Mouse (Mus musculus): ENCODE results near the gene Car5b. TPM values are rescaled to one million over a fixed set of nuclear protein-coding genes. Genes with fewer than 3 reads are reported as not detected.

Gene Car5b
- polyA plus RNA-seq, 1 experiment = not detected

GRCm38 (mm10) chrX:163987718-163988374 is 40.0 kb downstream of the Car5b start:
- no peak overlapping the region for H3K27ac ChIP-seq (ENCODE audit: insufficient read depth, low read depth, low read length)
- TF ChIP-seq POLR2A (IDR thresholded peaks at IDR 0.05; ENCODE audit: insufficient read depth, low read depth, low read length) (no peak), CTCF (IDR thresholded peaks at IDR 0.05; ENCODE audit: insufficient read depth, low read depth, low read length) (no peak)
- H3K4me3 ChIP-seq (ENCODE audit: insufficient read depth, low read depth, low read length) = no peak overlapping the region
- WGBS = 51% methylated on average over 3 of the region's 3 CpGs
- no peaks in the 10 kb centered on the region for H3K4me1 ChIP-seq (ENCODE audit: control insufficient read depth, insufficient read depth, low read length)

GRCm38 (mm10) chrX:163982129-163982528 is 45.7 kb downstream of the Car5b start:
- H3K4me3 ChIP-seq (ENCODE audit: insufficient read depth, low read depth, low read length) = no peak overlapping the region
- no peak overlapping the region for H3K27ac ChIP-seq (ENCODE audit: insufficient read depth, low read depth, low read length)
- WGBS = 65% methylated on average over 6 of the region's 6 CpGs
- no peaks in the 10 kb centered on the region for H3K4me1 ChIP-seq (ENCODE audit: control insufficient read depth, insufficient read depth, low read length)
- TF ChIP-seq POLR2A (IDR thresholded peaks at IDR 0.05; ENCODE audit: insufficient read depth, low read depth, low read length) (no peak), CTCF (IDR thresholded peaks at IDR 0.05; ENCODE audit: insufficient read depth, low read depth, low read length) (no peak)

- Histone ChIP-seq H3K4me1 (ENCODE audit: control insufficient read depth, insufficient read depth, low read length) (no peaks in the 10 kb centered on the region), H3K4me3 (ENCODE audit: insufficient read depth, low read depth, low read length) (no peak overlapping the region), H3K27ac (ENCODE audit: insufficient read depth, low read depth, low read length) (no peak overlapping the region)
- 60% methylated on average over 4 of the region's 4 CpGs for WGBS
- no peak for TF ChIP-seq POLR2A (IDR thresholded peaks at IDR 0.05; ENCODE audit: insufficient read depth, low read depth, low read length)
- TF ChIP-seq CTCF (IDR thresholded peaks at IDR 0.05; ENCODE audit: insufficient read depth, low read depth, low read length) = no peak
Measured at GRCm38 (mm10) chrX:163981500-163981899, 46.3 kb downstream of the Car5b start.

- Histone ChIP-seq H3K4me1 (ENCODE audit: control insufficient read depth, insufficient read depth, low read length) (no peaks in the 10 kb centered on the region), H3K4me3 (ENCODE audit: insufficient read depth, low read depth, low read length) (no peak overlapping the region), H3K27ac (ENCODE audit: insufficient read depth, low read depth, low read length) (no peak overlapping the region)
- TF ChIP-seq POLR2A (IDR thresholded peaks at IDR 0.05; ENCODE audit: insufficient read depth, low read depth, low read length) (no peak), CTCF (IDR thresholded peaks at IDR 0.05; ENCODE audit: insufficient read depth, low read depth, low read length) (no peak)
- 96% methylated on average over 1 of the region's 1 CpGs for WGBS
Measured at GRCm38 (mm10) chrX:163981092-163981491, 46.7 kb downstream of the Car5b start.

GRCm38 (mm10) chrX:163958467-163958875 is 69.3 kb downstream of the Car5b start, which contains the start of gene Zrsr2:
Gene Zrsr2 (minus strand): TSS chrX:163958661.
- Histone ChIP-seq H3K4me3 (ENCODE audit: insufficient read depth, low read depth, low read length) (peak within 1 kb of the TSS; percentile 69), H3K4me1 (ENCODE audit: control insufficient read depth, insufficient read depth, low read length) (0 out of 2 replicates have a peak, but pooled peaks cover 3% of the 10 kb centered on the region), H3K27ac (ENCODE audit: insufficient read depth, low read depth, low read length) (peak within 1 kb of the TSS; percentile 86)
- 7% methylated on average over 29 of the region's 29 CpGs for WGBS
- TF ChIP-seq POLR2A (IDR thresholded peaks at IDR 0.05; ENCODE audit: insufficient read depth, low read depth, low read length) (peak; percentile 72), CTCF (IDR thresholded peaks at IDR 0.05; ENCODE audit: insufficient read depth, low read depth, low read length) (no peak)

DNA sequence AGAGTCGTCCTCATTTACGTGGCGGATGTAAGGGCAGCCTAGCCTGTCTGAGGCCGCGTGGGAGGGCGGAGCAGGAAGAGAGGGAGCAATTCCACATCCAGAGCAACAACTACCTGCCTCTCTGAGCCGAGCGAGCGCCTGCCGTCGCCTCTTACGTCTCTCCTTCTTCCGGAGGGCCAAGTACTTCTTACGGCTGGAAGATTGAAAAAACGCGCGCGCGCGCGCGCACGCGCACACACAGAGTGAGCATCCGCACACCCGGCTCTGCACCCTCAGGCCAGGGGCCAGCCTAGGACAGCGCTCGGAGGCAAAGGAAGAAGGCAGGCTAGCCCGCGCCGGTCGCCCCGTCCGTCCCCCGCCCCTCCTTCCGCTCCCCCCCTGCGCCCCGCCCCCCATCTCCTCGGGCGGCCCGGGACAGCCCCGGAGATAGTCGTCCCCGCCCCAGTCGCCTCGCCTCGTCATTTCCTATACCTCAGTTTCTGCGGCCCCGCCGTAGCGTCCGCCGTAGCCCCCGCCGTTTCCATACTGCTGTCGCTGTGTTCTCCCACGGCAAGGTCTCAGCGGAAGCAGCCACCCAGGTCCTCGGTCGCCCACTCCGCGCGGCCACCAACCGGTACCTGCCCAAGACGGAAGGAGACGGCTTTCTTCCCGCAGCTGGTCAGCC is 69.9 kb downstream of the Car5b start:
- peak overlapping the region; percentile 69 for H3K4me3 ChIP-seq (ENCODE audit: insufficient read depth, low read depth, low read length)
- 0 out of 2 replicates have a peak, but pooled peaks cover 3% of the 10 kb centered on the region for H3K4me1 ChIP-seq (ENCODE audit: control insufficient read depth, insufficient read depth, low read length)
- no peak for TF ChIP-seq CTCF (IDR thresholded peaks at IDR 0.05; ENCODE audit: insufficient read depth, low read depth, low read length)
- no peak for TF ChIP-seq POLR2A (IDR thresholded peaks at IDR 0.05; ENCODE audit: insufficient read depth, low read depth, low read length)
- peak overlapping the region; percentile 86 for H3K27ac ChIP-seq (ENCODE audit: insufficient read depth, low read depth, low read length)
- 18% methylated on average over 54 of the region's 67 CpGs for WGBS

GRCm38 (mm10) chrX:163957381-163957780 is 70.4 kb downstream of the Car5b start:
- 31% methylated on average over 12 of the region's 12 CpGs for WGBS
- Histone ChIP-seq H3K27ac (ENCODE audit: insufficient read depth, low read depth, low read length) (no peak overlapping the region), H3K4me3 (ENCODE audit: insufficient read depth, low read depth, low read length) (peak overlapping the region; percentile 69), H3K4me1 (ENCODE audit: control insufficient read depth, insufficient read depth, low read length) (0 out of 2 replicates have a peak, but pooled peaks cover 3% of the 10 kb centered on the region)
- TF ChIP-seq POLR2A (IDR thresholded peaks at IDR 0.05; ENCODE audit: insufficient read depth, low read depth, low read length) (no peak), CTCF (IDR thresholded peaks at IDR 0.05; ENCODE audit: insufficient read depth, low read depth, low read length) (no peak)

- 80% methylated on average over 1 of the region's 1 CpGs for WGBS
Measured at GRCm38 (mm10) chrX:163951618-163952017, 76.2 kb downstream of the Car5b start.

GRCm38 (mm10) chrX:163944381-163944780 is 83.4 kb downstream of the Car5b start:
- H3K4me1 ChIP-seq (ENCODE audit: control insufficient read depth, insufficient read depth, low read length) = no peaks in the 10 kb centered on the region
- no peak for TF ChIP-seq POLR2A (IDR thresholded peaks at IDR 0.05; ENCODE audit: insufficient read depth, low read depth, low read length)
- no peak for TF ChIP-seq CTCF (IDR thresholded peaks at IDR 0.05; ENCODE audit: insufficient read depth, low read depth, low read length)
- H3K27ac ChIP-seq (ENCODE audit: insufficient read depth, low read depth, low read length) = no peak overlapping the region
- no peak overlapping the region for H3K4me3 ChIP-seq (ENCODE audit: insufficient read depth, low read depth, low read length)
- WGBS = 73% methylated on average over 3 of the region's 3 CpGs

More at GRCm38 (mm10) chrX:163951618-163952017, 76.2 kb downstream of the Car5b start:
- Histone ChIP-seq H3K4me3 (ENCODE audit: insufficient read depth, low read depth, low read length) (no peak overlapping the region), H3K27ac (ENCODE audit: insufficient read depth, low read depth, low read length) (no peak overlapping the region), H3K4me1 (ENCODE audit: control insufficient read depth, insufficient read depth, low read length) (no peaks in the 10 kb centered on the region)
- no peak for TF ChIP-seq CTCF (IDR thresholded peaks at IDR 0.05; ENCODE audit: insufficient read depth, low read depth, low read length)
- no peak for TF ChIP-seq POLR2A (IDR thresholded peaks at IDR 0.05; ENCODE audit: insufficient read depth, low read depth, low read length)
